Mouse (Mus musculus) olfactory bulb, adult 2 months (tissue): Measurements from ENCODE around the gene Hpdl.

Experiments
- CTCF ChIP-seq: fragments of 200-500 bp; IDR thresholded peaks from 2 replicates; pipeline ENCODE4 v1.5.1; 2012; ENCODE audit warnings: low read depth, mild to moderate bottlenecking, low read length, moderate library complexity; ENCODE audit not compliant: insufficient read depth
- POLR2A ChIP-seq: fragments of 200-500 bp; IDR thresholded peaks from 2 replicates; pipeline ENCODE4 v1.6.1; 2012; ENCODE audit warnings: mild to moderate bottlenecking, low read depth, low read length, moderate library complexity; ENCODE audit not compliant: insufficient read depth

DNA sequence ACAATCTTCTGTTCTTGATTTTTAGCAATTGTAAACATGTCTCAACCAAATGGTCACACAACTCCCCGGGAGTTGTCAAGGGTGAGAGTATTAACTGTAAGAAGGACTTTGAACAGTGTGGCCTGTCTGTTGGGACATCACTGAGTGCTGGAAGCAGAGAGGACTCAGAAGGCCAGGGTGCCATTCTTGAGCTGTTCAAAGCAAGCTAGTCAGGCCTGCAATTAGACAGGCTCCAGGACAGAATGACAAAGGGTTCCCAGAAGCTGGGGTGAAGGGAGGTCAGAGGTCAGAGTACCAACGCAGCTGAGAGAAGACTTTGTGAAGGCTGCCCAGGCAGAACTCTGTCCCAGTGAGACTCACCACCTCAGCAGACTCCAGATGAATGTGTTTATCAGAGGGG lies 17.5 kb upstream of the Hpdl start:
- TF ChIP-seq CTCF = no peak
- TF ChIP-seq POLR2A = no peak
